ENCODE assay signal across 16 mouse cellular contexts in genomic region chr11:104609733-104610132, GRCm38 (mm10). TPM values are rescaled to one million over a fixed set of nuclear protein-coding genes. Genes with fewer than 3 reads are reported as not detected.
DNase-seq lines count a peak whose midpoint lies in the region; ATAC-seq and TF ChIP-seq lines count a peak whose summit lies in the region.
"Had no signal": no experiment of that assay in that cellular context is flagged by ENCODE, and none has a peak within 500 bp of the region (broad histone marks: within the 10 kb centered on the region; RNA-seq: fewer than 3 reads in every experiment).

No protein-coding gene starts in this region.

- no peak overlapping the region for H3K27ac ChIP-seq in gastrocnemius, adult 2 months
- no peak overlapping the region for H3K27ac ChIP-seq in kidney, embryonic 14.5 days (ENCODE audit: low read depth, low read length)
- H3K27ac ChIP-seq: midbrain, embryonic 10.5 days had no signal

- H3K9me3 ChIP-seq in kidney, embryonic 14.5 days (ENCODE audit: control insufficient read depth, low read length), result no peaks in the 10 kb centered on the region
- H3K9me3 ChIP-seq: heart, embryonic 12.5 days; midbrain, embryonic 10.5 days had no signal

- TF ChIP-seq CTCF in gastrocnemius, adult 2 months (IDR thresholded peaks at IDR 0.05), result no peak

- H3K9ac ChIP-seq in kidney, embryonic 14.5 days (ENCODE audit: low read depth, low read length), result no peak overlapping the region
- H3K9ac ChIP-seq: heart, embryonic 12.5 days had no signal

- no peak overlapping the region for H3K4me2 ChIP-seq in kidney, embryonic 14.5 days (replicated peaks; ENCODE audit: low read depth, low read length)
- H3K4me2 ChIP-seq: heart, embryonic 12.5 days had no signal

- DNase-seq in gastrocnemius, adult 2 months, result no peak
- DNase-seq in gastrocnemius, postnatal 36 days, result no peak
- DNase-seq in splenic B cell, adult 2 months (ENCODE audit: low read depth, low spot score), result peak; percentile 60
- no peak for DNase-seq in yolk sac, embryonic 10.5 days (ENCODE audit: low spot score)
- DNase-seq: adrenal gland, postnatal 36 days; cerebellum, postnatal 14 days; gastrocnemius, postnatal 10 days; heart, postnatal 36 days; kidney, postnatal 25 days; layer of hippocampus, adult 9-11 months; lung, postnatal 10 days had no signal

- intact Hi-C loops in gastrocnemius, adult 2 months (cut with DNase I), result no loop called here
- intact Hi-C loops in gastrocnemius, postnatal 36 days (cut with DNase I), result no loop called here

- H3K36me3 ChIP-seq in splenic B cell, adult 2 months (ENCODE audit: control insufficient read depth, insufficient read depth, low read length, poor library complexity, severe bottlenecking), result no peaks in the 10 kb centered on the region
- H3K36me3 ChIP-seq in kidney, embryonic 14.5 days (ENCODE audit: control insufficient read depth, insufficient read depth, low read length), result no peaks in the 10 kb centered on the region
- H3K36me3 ChIP-seq: heart, embryonic 12.5 days; midbrain, embryonic 10.5 days had no signal

- 0 out of 2 replicates have a peak, but pooled peaks cover 8% of the 10 kb centered on the region for H3K4me1 ChIP-seq in kidney, embryonic 14.5 days (ENCODE audit: control insufficient read depth, insufficient read depth, low read length)

- peak; percentile 38 for ATAC-seq in CD4-positive, CD25-positive, alpha-beta regulatory T cell, adult 4 months
- peak; percentile 40 for ATAC-seq in inflammation-experienced regulatory T-cells, adult 6 months
- no peak for ATAC-seq in kidney, embryonic 14.5 days (ENCODE audit: low FRiP score, low TSS enrichment)

- H3K4me3 ChIP-seq in gastrocnemius, adult 2 months, result peak overlapping the region; percentile 36
- no peak overlapping the region for H3K4me3 ChIP-seq in kidney, embryonic 14.5 days (ENCODE audit: low read length)
- H3K4me3 ChIP-seq: heart, embryonic 12.5 days; midbrain, embryonic 10.5 days had no signal

- H3K27me3 ChIP-seq in splenic B cell, adult 2 months (ENCODE audit: control insufficient read depth, insufficient read depth, low read length, poor library complexity, severe bottlenecking), result no peaks in the 10 kb centered on the region
- H3K27me3 ChIP-seq in kidney, embryonic 14.5 days (ENCODE audit: control insufficient read depth, insufficient read depth, low read length), result 0 out of 2 replicates have a peak, but pooled peaks cover 5% of the 10 kb centered on the region

- whole genome bisulfite sequencing in kidney, embryonic 14.5 days, result 65% methylated on average over 4 of the region's 4 CpGs

RNA-seq across cellular contexts. Expression of gene Itgb3, which starts 1.9 kb away (rescaled TPM):
- total RNA-seq in gastrocnemius, adult 2 months (2021), result 1 to 10 TPM in 1 of 2 experiments, under 1 TPM in 1; 0.54 to 1.3 TPM
- under 1 TPM; 0.66 to 0.76 TPM for total RNA-seq in gastrocnemius, postnatal 36 days (2021)
- polyA plus RNA-seq in CD4-positive, CD25-positive, alpha-beta regulatory T cell, adult 4 months (2017; shearing (Covaris generic)), result 10 to 100 TPM; 12.3 to 15.6 TPM
- 10 to 100 TPM in 2 of 3 experiments, 1 to 10 TPM in 1; 6.4 to 17.5 (median 11.8) TPM for polyA plus RNA-seq in inflammation-experienced regulatory T-cells, adult 6 months (2017; shearing (Covaris generic))
- polyA plus RNA-seq in kidney, embryonic 14.5 days (2014; fragmentation: Nextera tagmentation; extraction: Ambion mirVana), result 0.80 and 0.85 TPM in 2 replicates

RNA-seq across cellular contexts. Expression of gene Myl4, which starts 59.3 kb away (rescaled TPM):
- total RNA-seq in gastrocnemius, adult 2 months (2021), result 1 to 10 TPM; 2.9 to 8.1 TPM
- total RNA-seq in gastrocnemius, postnatal 36 days (2021), result 1 to 10 TPM; 5.5 to 6.4 TPM
- 10 to 100 TPM in 1 of 2 experiments, 1 to 10 TPM in 1; 8.2 to 11.4 TPM for polyA plus RNA-seq in CD4-positive, CD25-positive, alpha-beta regulatory T cell, adult 4 months (2017; shearing (Covaris generic))
- polyA plus RNA-seq in inflammation-experienced regulatory T-cells, adult 6 months (2017; shearing (Covaris generic)), result 10 to 100 TPM in 1 of 3 experiments, 1 to 10 TPM in 2; 5.9 to 17.7 (median 6.4) TPM
- polyA plus RNA-seq in kidney, embryonic 14.5 days (2014; fragmentation: Nextera tagmentation; extraction: Ambion mirVana), result 1.2 and 1.8 TPM in 2 replicates

RNA-seq across cellular contexts. Expression of gene Cdc27, which starts 59.3 kb away (rescaled TPM):
- total RNA-seq in gastrocnemius, adult 2 months (2021), result 10 to 100 TPM; 25.9 to 27.5 TPM
- 10 to 100 TPM; 24.9 to 25.2 TPM for total RNA-seq in gastrocnemius, postnatal 36 days (2021)
- polyA plus RNA-seq in CD4-positive, CD25-positive, alpha-beta regulatory T cell, adult 4 months (2017; shearing (Covaris generic)), result 10 to 100 TPM; 14.0 to 15.1 TPM
- polyA plus RNA-seq in inflammation-experienced regulatory T-cells, adult 6 months (2017; shearing (Covaris generic)), result 10 to 100 TPM; 17.1 to 26.3 (median 17.5) TPM
- 39.9 and 55.5 TPM in 2 replicates for polyA plus RNA-seq in kidney, embryonic 14.5 days (2014; fragmentation: Nextera tagmentation; extraction: Ambion mirVana)
